Mouse (Mus musculus) right cerebral cortex, postnatal 25 days (tissue): ENCODE results near the gene Susd1.

Experiments
- DNase-seq: peaks from one replicate; pipeline ENCODE4 v3.0.0; 2022

Gene Susd1

DNA sequence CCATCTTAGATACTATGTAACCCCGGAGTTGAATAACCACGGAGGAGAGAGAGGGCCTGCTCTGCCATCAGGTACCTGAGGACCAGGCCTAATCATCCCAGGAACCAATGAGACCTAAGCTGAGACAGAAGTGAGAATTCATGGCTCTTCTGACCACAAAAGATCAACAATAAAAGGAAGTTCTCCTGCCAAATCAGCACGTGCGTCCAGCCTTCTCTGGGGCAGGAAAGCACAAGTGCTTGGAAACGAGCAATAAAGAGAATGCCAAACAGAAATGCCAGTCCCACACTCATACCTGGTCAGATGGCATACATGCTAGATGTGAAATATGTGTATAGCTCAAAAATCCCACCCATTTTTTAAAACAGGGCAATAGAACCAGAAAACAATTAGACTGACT, 58.6 kb downstream of the Susd1 start:
- DNase-seq: no peak

DNA sequence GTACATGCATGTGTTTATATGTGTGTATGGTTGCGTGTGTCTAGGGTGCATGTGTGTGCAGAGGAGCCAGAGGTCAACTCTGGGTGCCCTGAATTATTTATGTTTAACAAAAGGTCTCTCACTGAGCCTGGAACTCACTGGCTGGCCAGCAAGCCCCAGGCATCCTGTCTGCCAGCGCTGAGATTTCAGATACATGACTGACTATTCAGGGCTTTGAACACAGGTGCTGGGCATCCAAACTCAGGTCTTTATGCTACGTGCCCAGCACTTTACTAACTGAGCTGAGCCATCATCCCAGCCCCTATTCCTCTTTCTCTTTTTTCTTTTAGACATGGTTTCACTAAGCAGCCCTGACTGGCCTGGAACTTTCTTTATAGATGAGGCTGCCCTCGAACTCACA, 59.8 kb downstream of the Susd1 start:
- DNase-seq: no peak

DNA sequence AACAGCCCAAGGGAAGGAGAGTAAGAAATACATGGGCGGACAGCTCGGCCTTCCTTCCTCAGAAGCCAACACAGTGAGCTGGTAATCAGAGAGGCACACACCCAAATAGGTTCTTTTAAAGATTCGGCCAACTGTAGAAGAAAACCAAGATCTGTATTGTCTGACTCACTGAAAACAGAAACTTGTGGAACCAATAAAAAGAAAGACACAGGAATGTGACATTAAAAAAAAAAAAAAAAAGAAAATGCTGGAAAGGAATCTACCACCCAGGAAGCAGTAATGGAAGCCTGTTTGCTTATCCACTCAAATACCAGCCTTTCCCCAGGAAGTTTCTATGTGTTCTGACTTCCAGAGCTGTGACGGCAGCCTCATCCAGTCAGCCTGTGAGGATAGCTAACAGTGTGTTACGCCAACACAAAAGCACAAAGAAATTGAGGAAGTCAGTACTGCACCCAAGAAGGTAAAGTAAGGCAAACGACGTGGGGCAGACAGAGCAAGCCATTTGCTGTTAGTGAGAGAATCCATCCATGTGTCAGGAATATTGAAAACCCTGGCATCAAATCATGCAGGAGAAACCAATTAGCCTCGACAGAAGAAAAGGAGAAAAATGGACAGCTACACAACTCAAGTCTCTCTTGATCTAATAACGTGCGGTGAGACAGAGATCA, 64.0 kb downstream of the Susd1 start:
- no peak for DNase-seq

DNA sequence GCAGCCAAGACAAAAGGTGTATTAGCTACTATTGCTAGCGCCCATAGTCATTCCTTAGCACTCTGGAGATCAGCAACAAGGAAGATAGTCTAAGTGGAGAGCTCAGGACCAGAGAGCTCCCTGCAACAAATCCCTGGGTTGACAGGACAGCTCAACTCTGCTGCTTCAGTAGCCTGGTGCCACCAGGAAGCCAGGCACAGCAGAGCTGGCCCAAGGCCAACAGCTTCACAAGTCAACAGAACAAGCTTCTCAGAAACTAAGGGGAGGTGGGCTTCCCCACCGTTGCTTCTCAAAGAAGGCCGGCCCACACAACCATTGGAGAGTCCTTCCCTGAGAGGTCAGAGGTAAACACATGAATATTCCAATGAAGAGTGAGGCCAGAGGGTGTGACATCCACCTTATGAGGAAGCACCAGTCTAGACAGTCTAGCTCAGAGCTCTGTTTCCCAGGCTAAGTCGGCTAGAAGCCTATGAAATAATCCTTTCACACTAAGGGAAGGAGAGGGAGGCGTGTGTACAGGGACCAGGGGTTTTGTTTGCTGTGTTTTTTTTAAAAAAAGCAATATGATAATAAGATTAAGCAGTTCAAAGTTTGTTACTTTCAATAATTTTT, 65.8 kb downstream of the Susd1 start:
- DNase-seq: no peak

DNA sequence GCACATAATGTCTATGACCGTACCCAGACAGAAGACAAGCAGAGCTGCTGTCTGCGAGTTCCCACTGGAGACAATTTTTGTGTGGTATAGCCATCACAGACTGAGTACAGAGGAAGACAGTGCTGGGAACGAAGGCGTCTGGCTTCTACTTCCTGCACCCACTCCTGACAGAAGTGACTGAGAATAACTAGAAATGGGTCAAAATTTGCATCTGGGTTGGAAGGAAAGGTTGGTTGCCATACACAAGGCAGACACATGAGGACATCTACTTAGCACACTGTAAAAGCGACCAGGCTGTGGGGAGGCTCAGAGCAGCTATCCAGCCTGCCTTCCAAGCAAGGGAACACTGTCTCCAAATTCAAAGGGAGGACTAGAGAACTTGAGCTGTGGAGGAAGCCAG, 66.5 kb downstream of the Susd1 start:
- DNase-seq: no peak

DNA sequence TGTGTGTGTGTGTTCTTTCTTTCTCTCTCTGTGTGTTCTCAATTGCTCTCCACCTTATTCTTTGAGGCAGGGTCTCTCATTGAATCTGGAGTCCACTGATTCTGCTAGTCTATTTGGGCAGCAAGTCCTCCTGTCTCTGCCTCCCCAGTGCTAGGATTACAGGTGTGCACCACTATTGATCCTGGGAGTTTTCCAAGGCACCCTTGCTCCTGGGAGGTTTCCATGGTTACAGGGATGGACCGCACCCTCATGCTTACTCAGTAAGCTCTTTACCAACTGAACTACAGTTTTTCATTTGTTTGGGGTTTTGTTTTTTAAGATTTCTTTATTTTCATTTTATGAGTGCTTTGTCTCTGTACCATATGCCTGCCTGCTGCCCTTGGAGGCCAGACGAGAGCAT, 68.5 kb downstream of the Susd1 start:
- DNase-seq: no peak

DNA sequence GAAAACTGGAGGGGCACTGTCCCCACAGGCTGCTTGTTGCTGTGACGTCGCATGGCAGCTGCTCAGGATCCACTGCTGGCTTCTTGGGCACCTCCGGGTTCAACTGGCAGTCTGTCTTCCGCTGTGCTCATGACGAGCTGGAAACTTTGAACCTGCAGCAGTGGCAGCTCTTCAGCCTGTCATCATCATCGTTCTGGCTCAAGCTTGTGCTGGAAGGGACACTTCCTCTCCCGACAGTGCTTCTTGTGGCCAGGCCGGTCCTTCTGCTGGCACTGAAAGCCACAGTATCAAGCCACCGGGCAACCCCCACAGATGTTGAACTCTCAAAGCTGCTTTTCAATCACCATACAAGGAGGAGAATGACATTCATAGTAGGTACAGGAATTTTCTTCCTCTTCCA, 70.3 kb downstream of the Susd1 start:
- no peak for DNase-seq

DNA sequence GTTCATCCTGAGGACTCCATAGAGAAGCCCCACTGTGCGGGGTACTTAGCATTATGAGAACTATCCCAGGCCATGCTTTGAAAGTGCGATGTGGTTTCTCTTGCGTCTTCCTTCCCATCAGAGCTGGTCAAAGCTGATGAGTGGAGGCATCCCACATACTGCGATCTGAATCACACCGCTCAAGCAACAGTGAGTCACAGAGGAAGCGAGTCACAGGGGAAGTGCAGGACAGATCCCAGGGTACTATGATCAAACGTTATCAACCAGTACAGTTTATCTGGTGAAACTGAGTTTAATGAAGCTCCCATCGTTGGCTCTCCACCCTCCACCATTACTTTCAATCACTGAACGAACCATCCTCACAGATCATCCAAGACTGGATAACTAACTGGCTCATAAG, 72.2 kb downstream of the Susd1 start:
- no peak for DNase-seq

DNA sequence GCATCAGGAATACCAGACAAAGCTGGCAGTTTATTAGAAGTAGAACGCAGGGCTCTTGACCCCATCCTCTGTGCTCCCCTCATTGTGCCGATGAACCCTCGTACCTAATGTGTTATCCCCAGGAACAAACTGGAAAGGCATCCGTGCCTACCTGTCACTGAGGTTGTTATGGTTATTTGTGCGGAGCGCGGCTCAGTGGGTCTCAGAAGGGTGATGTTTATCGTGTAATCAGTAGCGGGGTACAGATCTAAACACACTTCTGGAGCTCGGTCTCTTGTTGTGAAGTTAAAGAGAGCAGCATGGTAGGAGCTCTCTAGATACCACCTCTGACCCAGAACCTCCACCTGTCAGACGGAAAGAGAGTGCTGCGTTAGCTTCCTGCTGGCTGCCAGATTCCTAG, 72.9 kb downstream of the Susd1 start:
- DNase-seq: no peak

DNA sequence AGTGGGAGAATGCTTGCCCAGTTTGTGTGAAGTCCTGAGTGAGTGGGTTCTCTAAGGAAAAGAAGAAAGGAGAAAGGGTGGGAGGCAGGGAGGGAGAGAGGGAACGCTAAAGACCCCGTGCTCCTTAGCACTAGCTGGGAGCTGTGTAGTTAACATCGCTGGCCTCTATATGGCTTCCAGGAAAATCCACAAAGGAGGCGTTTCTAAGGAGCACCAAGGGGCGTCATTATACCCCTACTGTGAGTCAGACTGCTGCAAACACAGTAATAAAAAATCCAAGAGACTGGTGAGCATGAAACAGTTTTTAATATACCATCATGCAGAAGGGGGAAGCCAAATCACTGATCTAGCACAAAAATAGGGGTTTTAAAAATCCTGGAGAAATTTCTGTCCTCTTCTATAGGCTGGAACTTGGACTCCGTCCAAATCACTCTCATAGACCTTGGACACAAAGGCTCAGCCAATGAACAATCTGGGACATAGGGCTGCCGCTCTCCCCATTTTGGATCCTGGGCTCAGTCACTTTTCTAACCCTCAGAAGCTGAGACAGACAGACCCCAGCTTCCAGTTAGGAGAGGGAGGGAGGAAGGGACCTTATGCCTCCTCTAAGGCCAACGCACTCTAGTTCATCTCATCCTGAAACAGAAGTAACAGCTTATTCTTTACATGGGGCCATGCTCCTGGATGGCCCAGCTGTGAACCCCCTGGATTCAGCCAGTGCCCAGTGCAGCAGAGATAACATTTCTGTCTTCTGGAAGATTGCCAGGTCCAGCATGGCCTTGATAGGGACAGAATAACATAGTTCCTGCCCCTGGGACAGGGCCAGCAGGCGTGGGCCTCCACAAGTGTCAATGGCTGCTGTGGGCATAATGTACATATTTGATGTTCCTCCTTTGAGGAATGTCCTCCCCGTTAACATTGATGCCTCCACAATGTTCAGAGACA, 73.9 kb downstream of the Susd1 start:
- DNase-seq: no peak

DNA sequence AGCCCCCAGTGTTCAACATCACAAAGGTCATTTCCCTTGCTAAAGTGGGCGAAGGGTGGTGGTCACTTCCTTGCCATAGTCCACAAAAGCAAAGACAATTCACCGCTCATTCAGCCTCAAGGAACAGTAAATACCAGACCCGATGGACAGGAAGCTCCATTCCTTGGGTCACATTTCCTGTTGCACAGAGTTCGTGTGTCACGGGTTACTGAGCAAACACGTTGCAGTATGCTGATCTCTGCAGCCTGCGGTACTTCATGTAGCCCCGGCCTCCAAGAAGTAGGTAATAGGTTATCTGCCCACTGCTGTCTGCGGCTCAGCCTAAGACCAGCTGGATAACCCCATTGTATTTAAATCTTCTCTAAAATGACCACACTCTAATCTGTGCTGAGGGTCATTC, 75.4 kb downstream of the Susd1 start:
- DNase-seq: no peak

DNA sequence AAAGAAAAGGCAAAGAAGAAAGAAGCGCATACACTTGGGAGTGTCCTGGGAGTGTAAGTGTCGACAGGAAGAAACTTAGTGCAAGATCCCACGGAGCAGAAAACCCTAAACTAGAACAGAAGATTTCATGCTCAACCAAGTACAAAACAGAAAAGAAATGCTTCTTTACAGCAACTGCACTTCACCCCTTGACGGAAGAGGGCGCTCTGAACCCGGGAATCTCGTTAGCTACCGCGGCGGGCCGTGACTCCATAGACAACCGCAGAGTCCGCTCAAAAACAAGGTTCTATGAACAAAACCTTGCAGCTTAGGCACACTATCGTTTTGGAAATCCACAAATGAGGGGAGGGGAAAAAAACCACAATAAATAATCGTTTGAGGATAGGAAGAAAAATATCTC, 77.7 kb downstream of the Susd1 start:
- peak; percentile 76 for DNase-seq

DNA sequence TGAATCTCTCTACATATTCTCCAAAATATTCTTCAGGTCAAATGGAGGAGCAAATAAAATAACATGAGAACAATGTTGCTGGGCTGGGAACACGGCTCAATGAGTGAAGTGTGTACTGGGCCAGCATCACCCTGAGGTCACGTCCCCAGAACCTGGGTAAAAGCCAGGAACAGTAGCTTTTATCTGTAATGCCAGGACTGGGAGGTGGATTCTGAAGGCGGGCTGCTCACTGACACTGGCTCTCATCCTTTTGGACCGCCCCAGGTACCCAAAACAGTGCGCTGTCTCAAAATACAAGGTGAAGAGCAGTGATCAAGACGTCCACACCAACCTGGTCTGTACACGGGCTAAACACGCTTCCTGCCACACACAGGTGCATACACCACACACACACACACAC, 78.5 kb downstream of the Susd1 start:
- DNase-seq: no peak

DNA sequence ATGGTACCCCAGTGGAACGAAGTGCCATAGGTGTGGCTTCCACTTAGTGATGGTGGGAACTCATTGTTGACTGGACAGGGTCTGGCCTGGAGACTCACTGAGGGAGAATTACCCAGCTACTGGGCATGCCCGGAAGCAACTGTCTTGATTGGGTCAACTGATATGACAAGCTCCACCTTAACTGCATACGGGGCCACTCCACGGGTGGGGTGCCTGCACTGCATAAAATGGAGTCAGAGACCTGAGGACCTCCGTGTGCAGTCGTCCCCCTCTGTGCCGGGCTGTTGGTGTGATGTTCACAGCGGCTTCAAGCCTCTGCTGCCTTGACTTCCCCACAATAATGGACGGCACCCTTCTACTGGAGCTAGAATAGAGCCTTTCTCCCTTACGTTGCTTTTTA, 79.5 kb downstream of the Susd1 start:
- no peak for DNase-seq

DNA sequence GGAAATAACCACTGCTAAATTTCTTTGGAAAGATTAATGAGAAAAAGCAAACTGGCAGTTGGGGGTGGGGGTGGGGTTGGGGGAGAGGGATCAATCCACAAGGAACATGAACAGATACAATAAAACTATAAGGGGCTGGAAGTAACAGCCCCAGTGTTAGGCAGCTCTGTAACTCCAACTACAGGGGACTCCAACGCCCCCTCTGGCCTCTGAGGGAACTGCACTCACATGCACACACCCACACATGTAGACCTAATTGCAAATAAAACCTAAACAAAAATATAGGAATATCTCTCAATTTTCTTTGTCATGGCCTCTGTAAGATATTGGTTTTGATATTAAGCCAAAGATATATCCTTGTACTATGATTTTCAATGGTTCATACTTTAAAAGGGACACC, 83.0 kb downstream of the Susd1 start:
- no peak for DNase-seq

DNA sequence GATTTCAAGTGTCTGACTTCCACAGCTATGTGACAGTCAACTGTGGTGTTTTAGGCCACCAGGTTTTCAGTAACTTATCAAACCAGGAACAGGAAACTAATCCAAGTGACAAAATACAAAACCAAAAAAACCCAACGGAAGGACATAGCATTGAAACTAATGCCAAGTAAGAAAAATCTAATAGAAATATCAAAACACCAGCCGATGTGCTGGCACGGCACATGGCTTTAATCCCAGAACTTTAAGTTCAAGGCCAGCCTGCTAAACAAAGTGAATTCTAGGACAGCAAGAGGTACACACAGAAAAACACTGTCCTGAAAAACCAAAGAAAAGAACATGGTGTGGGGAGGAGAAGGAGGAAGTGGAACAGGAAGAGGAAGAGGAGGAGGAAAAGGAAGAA, 83.8 kb downstream of the Susd1 start:
- DNase-seq: no peak

DNA sequence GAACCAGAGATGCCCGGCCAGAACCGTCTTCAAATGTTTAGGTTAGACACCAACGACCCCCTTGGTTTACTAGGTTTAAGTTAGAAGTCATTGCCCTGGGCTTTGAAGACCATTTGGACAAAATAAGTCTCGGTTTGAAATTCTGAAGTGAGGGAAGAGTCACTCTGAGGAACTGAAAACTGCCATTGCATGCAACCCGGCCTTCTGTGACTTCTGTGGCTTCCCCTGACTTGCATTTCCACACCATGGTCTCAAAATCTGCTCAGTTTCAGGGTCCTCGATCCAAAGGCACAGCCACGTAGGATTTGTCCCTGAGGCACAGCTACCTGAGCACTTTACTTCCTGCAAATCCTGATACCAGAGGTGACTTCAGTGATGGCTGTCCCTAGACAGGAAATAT, 86.5 kb downstream of the Susd1 start:
- no peak for DNase-seq

DNA sequence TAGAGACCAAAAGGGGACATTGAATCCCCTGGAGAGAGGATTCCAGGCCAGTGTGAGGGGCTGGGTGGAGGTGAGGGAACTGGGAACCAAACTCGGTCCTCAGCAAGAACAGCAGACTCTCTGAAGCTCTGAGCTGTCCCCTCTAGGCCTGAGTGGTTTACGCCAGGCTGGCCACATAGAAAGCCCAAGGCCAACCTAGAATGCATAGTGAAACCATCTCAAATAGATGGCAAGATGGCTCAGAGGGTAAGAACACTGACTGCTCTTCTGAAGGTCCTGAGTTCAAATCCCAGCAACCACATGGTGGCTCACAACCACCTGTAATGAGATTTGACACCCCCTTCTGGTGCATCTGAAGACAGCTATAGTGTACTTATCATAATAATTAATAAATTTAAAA, 88.1 kb downstream of the Susd1 start:
- no peak for DNase-seq

DNA sequence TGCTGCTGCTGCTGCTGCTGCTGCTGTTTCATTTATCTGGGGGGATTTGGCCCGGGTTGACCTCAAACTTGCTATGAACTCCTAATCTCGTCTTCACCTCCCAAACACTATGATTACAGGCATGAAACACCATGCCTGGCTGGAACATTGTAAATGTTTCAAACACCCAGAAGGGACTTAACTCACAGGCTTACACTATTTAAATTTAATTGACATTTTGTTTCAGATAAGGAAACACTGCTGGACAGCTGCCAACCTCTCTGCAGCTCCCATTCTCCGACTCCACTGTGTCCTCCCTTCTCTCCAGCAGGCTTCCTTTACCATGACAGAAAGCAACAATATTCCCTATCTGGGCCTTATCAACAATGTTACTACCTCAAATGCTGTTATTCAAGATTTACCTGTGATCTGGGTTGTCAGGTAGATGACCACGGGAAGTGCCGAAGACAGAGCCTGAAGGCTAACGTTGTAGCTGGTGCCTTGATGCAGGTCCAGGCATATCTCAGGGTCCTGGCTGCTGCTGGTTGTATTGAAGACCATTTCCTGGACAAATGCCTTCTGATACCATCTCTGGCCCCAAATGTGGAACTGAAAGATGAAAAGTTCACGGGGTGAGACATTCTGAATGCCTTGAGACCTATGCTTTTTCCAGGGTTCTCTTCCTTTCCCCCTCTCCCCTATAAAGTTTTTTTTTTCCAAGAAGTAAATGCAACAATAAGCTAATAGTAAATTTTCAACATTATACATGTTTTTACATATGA, 88.8 kb downstream of the Susd1 start:
- DNase-seq: no peak

DNA sequence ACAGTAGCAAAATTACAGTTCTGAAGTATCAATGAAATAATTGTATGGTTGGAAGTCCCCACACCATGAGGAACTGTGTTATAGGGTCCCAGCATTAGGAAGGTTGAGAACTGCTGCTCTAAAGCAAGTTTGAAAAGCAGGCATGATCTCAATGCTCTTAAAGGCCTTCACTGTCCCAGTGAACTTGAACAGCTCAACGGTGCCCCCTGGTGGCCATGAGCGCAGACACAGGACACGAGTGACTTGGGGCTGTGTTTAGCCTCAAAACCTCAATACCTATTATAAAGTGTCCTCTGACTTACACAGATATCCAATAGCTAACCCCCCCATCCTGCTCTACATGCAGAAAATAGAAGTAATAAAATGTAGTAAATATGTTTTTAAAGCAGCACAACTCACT, 97.7 kb downstream of the Susd1 start:
- DNase-seq: peak; percentile 70

DNA sequence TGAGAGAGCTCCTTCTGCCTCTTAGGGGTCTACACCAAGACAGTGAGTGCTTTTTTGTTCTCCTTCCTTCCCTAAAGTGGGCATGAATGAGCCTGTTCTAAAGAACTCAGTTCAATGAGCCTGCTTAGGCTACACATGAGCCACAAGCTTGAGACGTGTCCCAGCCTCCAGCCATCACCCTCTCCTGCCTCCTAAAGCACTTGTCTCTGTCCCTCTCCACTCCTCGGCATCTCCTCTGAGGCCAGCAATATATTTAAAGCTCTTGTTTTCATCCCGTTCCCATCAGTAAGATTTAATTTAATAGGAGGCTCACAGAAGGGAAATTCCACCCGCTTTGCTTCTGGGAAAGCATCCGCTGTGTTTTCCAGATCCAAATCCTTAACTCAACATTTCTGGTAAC, 98.4 kb downstream of the Susd1 start:
- DNase-seq: no peak

DNA sequence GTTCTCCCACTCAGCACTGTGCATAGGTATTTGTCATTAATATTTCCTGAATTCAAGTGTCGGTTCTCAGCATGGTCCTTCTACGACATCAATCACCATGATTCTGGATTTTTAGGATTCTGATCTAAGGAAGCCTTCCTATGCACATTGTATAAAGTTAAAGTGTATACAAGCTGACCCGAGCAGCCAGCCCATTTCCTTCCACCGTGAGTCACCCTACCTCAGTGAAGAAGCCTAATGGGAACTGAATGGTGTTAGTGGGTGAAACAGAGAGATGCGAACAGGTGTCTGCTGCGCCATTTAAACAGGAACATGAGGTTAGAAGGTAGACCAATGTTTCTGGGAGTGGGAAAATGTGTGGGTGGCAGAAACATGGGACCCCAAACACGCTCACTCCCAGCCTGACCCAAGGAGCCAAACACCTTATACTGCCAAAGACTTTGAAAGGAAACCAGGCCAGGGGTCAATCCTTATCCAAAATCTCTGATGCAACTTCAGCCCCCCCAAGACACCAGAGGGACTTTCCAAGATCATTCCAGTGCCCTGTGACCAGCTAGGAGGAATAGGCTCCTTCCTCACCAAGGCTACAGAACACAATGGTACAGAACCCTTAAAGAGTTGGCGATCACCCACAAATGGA, 99.4 kb downstream of the Susd1 start:
- no peak for DNase-seq

DNA sequence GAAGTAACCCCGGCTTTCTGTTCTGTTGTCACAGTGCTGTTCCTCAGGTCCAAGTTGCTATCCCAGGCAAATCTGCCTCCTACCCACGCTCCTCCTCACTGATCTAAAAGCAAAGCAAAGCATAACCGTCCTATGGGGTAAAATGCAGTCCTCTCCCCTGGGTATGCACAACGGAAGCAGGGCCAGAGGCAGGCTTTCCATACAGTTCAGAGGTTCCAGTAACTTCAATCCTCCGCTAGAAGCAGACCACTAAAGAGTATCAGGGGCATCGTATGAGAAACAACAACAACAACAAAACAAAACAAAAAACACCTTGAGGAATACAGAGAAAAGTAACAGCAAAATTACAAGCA, 100.9 kb downstream of the Susd1 start:
- no peak for DNase-seq
